Mouse (Mus musculus): ENCODE measurements around the gene Tex9.

DNA sequence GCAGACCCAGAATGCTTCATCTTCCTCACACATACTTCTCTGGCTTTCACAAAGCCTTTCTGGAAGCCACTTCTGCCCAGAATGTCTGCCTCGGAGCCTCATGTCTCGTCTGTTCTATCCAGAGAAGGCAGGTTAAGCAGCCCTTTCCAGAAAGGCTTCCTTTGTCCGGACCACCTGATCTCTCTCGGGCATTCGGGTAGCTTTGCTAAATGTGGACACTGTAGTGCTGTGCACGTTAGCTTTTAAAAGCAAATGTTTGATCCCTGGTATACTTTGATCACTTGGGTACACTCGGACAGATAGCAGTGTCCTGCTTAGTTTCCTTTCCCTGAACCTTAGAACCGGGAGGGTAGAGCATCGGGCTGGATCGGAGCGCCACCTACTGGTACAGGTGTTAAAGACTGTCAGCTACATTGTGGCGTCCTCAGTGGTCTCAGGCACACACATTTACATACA, 83.9 kb downstream of the Tex9 start:
- TF ChIP-seq CTCF (IDR thresholded peaks at IDR 0.05; ENCODE audit: low read depth), result peak; percentile 98
- TF ChIP-seq EP300 (IDR thresholded peaks at IDR 0.05; ENCODE audit: low read depth), result no peak
